Mouse (Mus musculus) spleen, adult 12 weeks (tissue): ENCODE results near the gene Gm7356.
"Not testable (repeated sequence)": the region's sequence is repeated elsewhere in the genome, so short reads cannot be mapped to it uniquely, and the experiment has no call there.

Experiments used
- DNase-seq: peaks from one replicate; pipeline ENCODE4 v3.0.0; 2022; ENCODE audit warnings: low spot score

The Gm7356 gene

GRCm38 (mm10) chr17:14003604-14004003 lies at the start of gene Gm7356:
Gm7356 (minus strand) TSS chr17:14003704.
- DNase-seq: not testable (repeated sequence)

- DNase-seq: not testable (repeated sequence)
These were observed 38.4 kb upstream of the Gm7356 start for GRCm38 (mm10) chr17:14041880-14042279.

- DNase-seq: not testable (repeated sequence)
These were observed 33.5 kb upstream of the Gm7356 start for GRCm38 (mm10) chr17:14037012-14037411.

GRCm38 (mm10) chr17:14036113-14036512 lies 32.6 kb upstream of the Gm7356 start:
- not testable (repeated sequence) for DNase-seq

GRCm38 (mm10) chr17:13993425-13993824 lies 10.1 kb downstream of the Gm7356 start:
- not testable (repeated sequence) for DNase-seq

- DNase-seq: no peak
These were observed 15.8 kb downstream of the Gm7356 start for GRCm38 (mm10) chr17:13987690-13988089.

- not testable (repeated sequence) for DNase-seq
These were observed 32.7 kb downstream of the Gm7356 start for GRCm38 (mm10) chr17:13970796-13971195.

- not testable (repeated sequence) for DNase-seq
These were observed 33.6 kb downstream of the Gm7356 start for GRCm38 (mm10) chr17:13969917-13970316.

- DNase-seq: not testable (repeated sequence)
These were observed 38.5 kb downstream of the Gm7356 start for GRCm38 (mm10) chr17:13965048-13965447.

GRCm38 (mm10) chr17:13962245-13962644 lies 41.3 kb downstream of the Gm7356 start:
- not testable (repeated sequence) for DNase-seq

GRCm38 (mm10) chr17:13958129-13958528 lies 45.4 kb downstream of the Gm7356 start:
- not testable (repeated sequence) for DNase-seq

- DNase-seq: not testable (repeated sequence)
These were observed 51.9 kb downstream of the Gm7356 start for GRCm38 (mm10) chr17:13951570-13951969.
